Mouse (Mus musculus) bone marrow macrophage, adult 2 months (primary cell): ENCODE results near the gene Olfr432.

ENCODE experiments used
- CTCF ChIP-seq: IDR thresholded peaks from 2 replicates; pipeline ENCODE4 v1.5.1; 2012; ENCODE audit warnings: low read depth, mild to moderate bottlenecking, low read length, moderate library complexity
- POLR2A ChIP-seq: IDR thresholded peaks from 2 replicates; pipeline ENCODE4 v1.6.1; 2012; ENCODE audit warnings: mild to moderate bottlenecking, low read depth, low read length, borderline replicate concordance

- no peak for TF ChIP-seq POLR2A
- no peak for TF ChIP-seq CTCF
These were observed at the start of gene Olfr432 for GRCm38 (mm10) chr1:174048893-174049292.
